Mouse (Mus musculus): ENCODE results near the gene Maco1.

DNA sequence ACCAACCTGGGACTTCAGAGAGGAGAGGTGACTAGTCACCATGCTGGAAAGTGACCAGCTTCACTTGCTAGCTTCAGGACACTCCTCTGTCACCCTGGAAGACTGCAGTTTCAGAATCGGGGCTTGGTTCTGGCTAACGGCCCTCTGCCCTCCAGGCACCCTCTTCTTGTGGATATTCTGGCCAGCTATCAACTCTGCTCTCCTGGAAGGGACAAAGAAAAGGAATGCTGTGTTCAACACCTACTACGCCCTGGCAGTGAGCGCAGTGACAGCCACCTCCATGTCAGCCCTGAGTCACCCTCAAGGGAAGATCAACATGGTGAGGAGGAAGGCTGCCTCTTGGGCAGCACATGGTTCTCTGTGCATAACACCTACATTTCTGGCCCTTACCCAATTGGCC lies 31.2 kb upstream of the Maco1 start:
- TF ChIP-seq CTCF (IDR thresholded peaks at IDR 0.05; ENCODE audit: borderline replicate concordance, insufficient read depth, low read length) (no peak), POLR2A (IDR thresholded peaks at IDR 0.05; ENCODE audit: low read depth, low read length) (no peak)

Measured in embryonic fibroblast, embryonic 13.5 days (primary cell).